Mouse (Mus musculus): ENCODE measurements around the gene Usp50. TPM values are rescaled to one million over a fixed set of nuclear protein-coding genes. Genes with fewer than 3 reads are reported as not detected.

Gene Usp50
- polyA plus RNA-seq, 1 experiment: 0.23 TPM

- DNase-seq (ENCODE audit: low read depth in 1 of 2, low spot score in 2 of 2): no peak
- no peaks in the 10 kb centered on the region for H3K36me3 ChIP-seq (ENCODE audit: control insufficient read depth, insufficient read depth, low read length)
- 19% methylated on average over 2 of the region's 2 CpGs for WGBS
- H3K4me1 ChIP-seq (ENCODE audit: control insufficient read depth, insufficient read depth, insufficient read length): peaks cover 4% of the 10 kb centered on the region
- H3K27me3 ChIP-seq (ENCODE audit: control insufficient read depth, insufficient read depth, low read length): no peaks in the 10 kb centered on the region
- H3K27ac ChIP-seq (ENCODE audit: insufficient read depth, low read length): 0 out of 2 replicates have a peak overlapping the region, but pooled peaks have one; percentile 23
- TF ChIP-seq CTCF (IDR thresholded peaks at IDR 0.05; ENCODE audit: extremely low read depth, insufficient read depth, insufficient read length, insufficient replicate concordance) (no peak), POLR2A (IDR thresholded peaks at IDR 0.05; ENCODE audit: low read depth, low read length) (no peak)
- H3K4me3 ChIP-seq (ENCODE audit: extremely low read depth, insufficient read depth, insufficient read length): no peak overlapping the region
Observed at GRCm38 (mm10) chr2:126682333-126682732, 100.9 kb downstream of the Usp50 start.

DNA sequence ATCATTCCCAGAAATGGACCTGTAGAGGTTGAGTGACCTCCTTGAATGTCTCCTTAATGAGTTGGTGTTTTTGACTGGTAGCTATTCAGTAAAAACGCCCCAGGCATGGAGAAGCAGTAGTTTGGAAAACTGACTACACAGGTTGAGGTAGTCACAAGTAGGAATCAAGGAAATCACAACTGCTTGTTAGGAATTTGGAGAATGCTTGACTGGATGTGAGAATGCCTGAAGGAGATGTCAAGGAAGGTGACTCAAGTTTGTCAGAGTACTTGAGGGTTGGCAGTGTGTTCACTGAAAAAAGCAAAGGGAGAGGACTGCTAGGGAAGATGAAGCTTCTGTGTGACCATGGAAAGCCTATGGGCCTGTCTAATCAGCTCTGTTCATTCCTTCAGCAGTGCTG, 105.9 kb downstream of the Usp50 start:
- Histone ChIP-seq H3K27ac (ENCODE audit: insufficient read depth, low read length) (no peak overlapping the region), H3K4me1 (ENCODE audit: control insufficient read depth, insufficient read depth, insufficient read length) (peaks cover 4% of the 10 kb centered on the region), H3K36me3 (ENCODE audit: control insufficient read depth, insufficient read depth, low read length) (no peaks in the 10 kb centered on the region)

GRCm38 (mm10) chr2:126676122-126676515, 107.2 kb downstream of the Usp50 start, which contains the start of gene Gabpb1:
Gene Gabpb1 (minus strand): TSS chr2:126676337.
- Histone ChIP-seq H3K4me3 (ENCODE audit: extremely low read depth, insufficient read depth, insufficient read length) (peak within 1 kb of the TSS; percentile 78), H3K27me3 (ENCODE audit: control insufficient read depth, insufficient read depth, low read length) (no peaks in the 10 kb centered on the region), H3K27ac (ENCODE audit: insufficient read depth, low read length) (peak within 1 kb of the TSS; percentile 100), H3K4me1 (ENCODE audit: control insufficient read depth, insufficient read depth, insufficient read length) (peaks cover 2% of the 10 kb centered on the region; the same call in 1 of the 2 replicates), H3K36me3 (ENCODE audit: control insufficient read depth, insufficient read depth, low read length) (no peaks in the 10 kb centered on the region)
- TF ChIP-seq POLR2A (IDR thresholded peaks at IDR 0.05; ENCODE audit: low read depth, low read length): no peak
- TF ChIP-seq CTCF (IDR thresholded peaks at IDR 0.05; ENCODE audit: extremely low read depth, insufficient read depth, insufficient read length, insufficient replicate concordance): no peak
- WGBS: 10% methylated on average over 12 of the region's 12 CpGs
- no peak for DNase-seq (ENCODE audit: low read depth in 1 of 2, low spot score in 2 of 2)

More for the DNA sequence above, 105.9 kb downstream of the Usp50 start:
- 91% methylated on average over 1 of the region's 1 CpGs for WGBS
- no peaks in the 10 kb centered on the region for H3K27me3 ChIP-seq (ENCODE audit: control insufficient read depth, insufficient read depth, low read length)
- TF ChIP-seq POLR2A (IDR thresholded peaks at IDR 0.05; ENCODE audit: low read depth, low read length) (no peak), CTCF (IDR thresholded peaks at IDR 0.05; ENCODE audit: extremely low read depth, insufficient read depth, insufficient read length, insufficient replicate concordance) (no peak)
- no peak overlapping the region for H3K4me3 ChIP-seq (ENCODE audit: extremely low read depth, insufficient read depth, insufficient read length)
- no peak for DNase-seq (ENCODE audit: low read depth in 1 of 2, low spot score in 2 of 2)

DNA sequence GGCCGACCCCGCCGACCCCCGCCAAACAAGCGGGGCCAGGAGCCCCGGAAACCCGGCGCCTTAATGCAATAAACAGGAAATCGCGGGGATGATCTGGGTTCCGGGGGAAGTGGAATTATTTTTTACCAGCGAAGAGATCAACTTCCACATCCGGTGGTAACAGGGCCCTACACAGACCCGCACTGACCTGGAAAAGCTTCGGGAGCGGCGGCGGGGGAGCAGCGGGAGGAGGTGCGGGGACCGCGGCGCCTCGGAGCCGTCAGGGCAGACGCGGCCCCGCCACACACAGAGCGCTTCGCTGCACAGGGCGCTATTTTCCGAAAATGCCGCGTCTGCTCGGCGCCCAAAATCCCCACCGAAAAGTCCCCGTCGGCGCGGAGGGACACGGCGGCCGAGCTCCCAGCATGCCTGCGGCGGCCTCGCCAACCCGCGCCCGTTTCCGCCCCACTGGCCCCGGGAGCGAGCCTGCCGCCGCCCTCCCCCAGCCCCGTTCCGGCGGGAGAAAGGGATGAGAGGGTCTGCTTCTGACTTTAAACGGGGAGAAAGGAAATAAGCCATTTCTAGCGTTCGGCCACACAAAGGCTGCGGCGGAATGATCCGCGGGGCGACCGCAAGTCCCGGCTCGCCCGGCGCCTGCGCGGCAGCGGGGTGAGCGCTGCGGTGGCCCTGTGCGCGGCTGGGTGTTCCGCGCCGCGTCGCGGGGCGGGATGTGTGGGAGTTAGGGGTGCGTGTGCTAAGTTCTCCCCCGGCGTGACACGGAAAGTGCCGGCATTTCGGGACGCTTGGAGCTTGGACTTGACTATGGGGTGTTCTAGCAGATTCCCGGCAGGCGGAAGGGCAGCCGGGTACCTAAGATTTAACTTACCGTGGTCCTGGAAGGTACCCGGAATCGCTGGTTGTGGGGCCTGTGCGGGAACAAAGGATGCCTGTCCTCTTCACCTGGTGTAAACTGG, 107.8 kb downstream of the Usp50 start:
- DNase-seq (ENCODE audit: low read depth in 1 of 2, low spot score in 2 of 2): peak; percentile 78 to 87
- H3K27ac ChIP-seq (ENCODE audit: insufficient read depth, low read length): peak overlapping the region; percentile 100
- TF ChIP-seq CTCF (IDR thresholded peaks at IDR 0.05; ENCODE audit: extremely low read depth, insufficient read depth, insufficient read length, insufficient replicate concordance): no peak
- peak; percentile 93 for TF ChIP-seq POLR2A (IDR thresholded peaks at IDR 0.05; ENCODE audit: low read depth, low read length)
- no peaks in the 10 kb centered on the region for H3K27me3 ChIP-seq (ENCODE audit: control insufficient read depth, insufficient read depth, low read length)
- H3K4me1 ChIP-seq (ENCODE audit: control insufficient read depth, insufficient read depth, insufficient read length): peaks cover 2% of the 10 kb centered on the region; the same call in 1 of the 2 replicates
- under 1% methylated on average over 99 of the region's 99 CpGs for WGBS
- H3K4me3 ChIP-seq (ENCODE audit: extremely low read depth, insufficient read depth, insufficient read length): peak overlapping the region; percentile 78
- H3K36me3 ChIP-seq (ENCODE audit: control insufficient read depth, insufficient read depth, low read length): no peaks in the 10 kb centered on the region; the same call in 1 of the 2 replicates

DNA sequence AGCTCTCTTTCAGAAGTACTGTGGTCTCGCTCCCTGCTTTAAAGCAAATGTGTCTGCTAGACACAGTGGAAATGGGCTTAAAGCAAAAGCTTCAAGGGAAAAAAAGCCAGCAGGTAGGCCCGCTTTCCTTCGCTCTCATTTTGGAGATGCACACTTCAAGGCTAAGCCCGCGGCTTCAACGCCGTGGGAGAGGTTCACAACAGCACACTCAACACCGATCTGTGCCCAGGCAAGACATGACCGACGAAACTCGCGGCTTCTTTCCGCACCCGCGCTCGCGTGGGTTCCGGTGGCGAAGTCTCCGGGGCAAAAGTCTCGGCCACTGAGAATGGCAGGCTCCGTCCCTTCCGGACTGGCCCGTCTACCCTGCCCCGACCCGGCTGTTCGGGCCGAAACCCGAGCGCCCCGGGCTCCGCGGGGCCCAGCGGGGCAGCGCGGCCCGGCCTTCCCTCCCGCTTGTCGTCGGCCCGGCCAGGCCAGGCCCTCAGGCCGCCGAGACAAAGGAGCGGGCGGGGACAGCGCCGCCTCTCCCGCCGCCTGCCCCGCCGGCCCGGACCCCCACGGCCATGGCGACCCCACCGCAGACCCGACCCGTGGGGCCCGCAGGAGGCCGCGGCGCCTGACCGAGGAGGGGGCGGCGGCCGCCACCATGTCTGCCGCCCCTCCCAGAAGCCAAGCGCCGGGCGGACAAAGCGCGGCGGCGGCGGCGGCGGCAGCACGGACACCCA, 108.7 kb downstream of the Usp50 start:
- DNase-seq (ENCODE audit: low read depth in 1 of 2, low spot score in 2 of 2): peak; percentile 29 to 48

More for the DNA sequence above, 108.7 kb downstream of the Usp50 start:
- WGBS: under 1% methylated on average over 73 of the region's 77 CpGs
- Histone ChIP-seq H3K4me3 (ENCODE audit: extremely low read depth, insufficient read depth, insufficient read length) (peak overlapping the region; percentile 78), H3K27me3 (ENCODE audit: control insufficient read depth, insufficient read depth, low read length) (no peaks in the 10 kb centered on the region), H3K36me3 (ENCODE audit: control insufficient read depth, insufficient read depth, low read length) (no peaks in the 10 kb centered on the region; the same call in 1 of the 2 replicates), H3K27ac (ENCODE audit: insufficient read depth, low read length) (peak overlapping the region; percentile 100), H3K4me1 (ENCODE audit: control insufficient read depth, insufficient read depth, insufficient read length) (peaks cover 2% of the 10 kb centered on the region; the same call in 1 of the 2 replicates)
- TF ChIP-seq POLR2A (IDR thresholded peaks at IDR 0.05; ENCODE audit: low read depth, low read length) (no peak), CTCF (IDR thresholded peaks at IDR 0.05; ENCODE audit: extremely low read depth, insufficient read depth, insufficient read length, insufficient replicate concordance) (no peak)

Data from spleen, adult 2 months (tissue).